17 mouse cellular contexts compared by ENCODE assay signal in the genomic region with DNA sequence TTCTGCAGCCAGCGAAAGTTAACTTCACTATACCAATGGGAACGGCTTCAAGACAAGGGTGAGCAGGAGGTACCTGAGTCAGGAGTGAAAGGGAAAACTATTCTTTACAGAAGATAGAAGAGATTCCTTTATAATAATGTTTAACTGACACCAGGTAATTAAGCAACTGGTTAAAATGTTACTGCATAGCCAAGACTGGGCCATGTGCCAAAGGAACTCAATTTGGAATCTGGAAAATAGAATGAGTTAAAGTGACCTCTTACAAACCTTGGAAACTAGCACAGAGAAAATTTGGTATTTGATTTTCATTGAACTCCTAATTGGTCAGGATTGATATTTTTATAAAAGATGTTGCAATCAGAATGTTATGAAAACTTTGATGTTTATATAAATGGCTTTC.
DNase-seq lines count a peak whose midpoint lies in the region; ATAC-seq and TF ChIP-seq lines count a peak whose summit lies in the region.
"Had no signal": no experiment of that assay in that cellular context is flagged by ENCODE, and none has a peak within 500 bp of the region (broad histone marks: within the 10 kb centered on the region; RNA-seq: fewer than 3 reads in every experiment).

No protein-coding gene starts in this region.

- 70% methylated on average over 2 of the region's 2 CpGs for WGBS in forebrain, embryonic 14.5 days
- WGBS in forebrain, embryonic 12.5 days: 86% methylated on average over 2 of the region's 2 CpGs
- 77% methylated on average over 2 of the region's 2 CpGs for WGBS in lung, embryonic 14.5 days
- WGBS in kidney, postnatal 0 days: 73% methylated on average over 2 of the region's 2 CpGs

- H3K4me1 ChIP-seq in forebrain, embryonic 14.5 days (ENCODE audit: control insufficient read depth, insufficient read depth, low read length): no peaks in the 10 kb centered on the region
- no peaks in the 10 kb centered on the region for H3K4me1 ChIP-seq in forebrain, embryonic 12.5 days
- no peaks in the 10 kb centered on the region for H3K4me1 ChIP-seq in lung, embryonic 14.5 days (ENCODE audit: insufficient read depth)
- no peaks in the 10 kb centered on the region for H3K4me1 ChIP-seq in kidney, postnatal 0 days (replicated peaks; ENCODE audit: insufficient read depth, low read length)
- H3K4me1 ChIP-seq: forebrain, embryonic 13.5 days; hindbrain, embryonic 13.5 days; limb, embryonic 15.5 days; midbrain, embryonic 10.5 days; neural tube, embryonic 12.5 days; stomach, embryonic 15.5 days had no signal

- no peaks in the 10 kb centered on the region for H3K9me3 ChIP-seq in forebrain, embryonic 14.5 days (replicated peaks; ENCODE audit: control insufficient read depth, low read length)
- no peaks in the 10 kb centered on the region for H3K9me3 ChIP-seq in forebrain, embryonic 12.5 days
- H3K9me3 ChIP-seq in lung, embryonic 14.5 days (ENCODE audit: low read depth, low read length): no peaks in the 10 kb centered on the region
- H3K9me3 ChIP-seq in kidney, postnatal 0 days (replicated peaks; ENCODE audit: low read length): no peaks in the 10 kb centered on the region
- H3K9me3 ChIP-seq: forebrain, embryonic 13.5 days; heart, embryonic 12.5 days; hindbrain, embryonic 13.5 days; limb, embryonic 15.5 days; midbrain, embryonic 10.5 days; neural tube, embryonic 12.5 days; stomach, embryonic 15.5 days had no signal

- no peaks in the 10 kb centered on the region for H3K27me3 ChIP-seq in forebrain, embryonic 14.5 days (replicated peaks; ENCODE audit: control insufficient read depth, insufficient read depth, low read length)
- H3K27me3 ChIP-seq in forebrain, embryonic 12.5 days: no peaks in the 10 kb centered on the region
- H3K27me3 ChIP-seq in lung, embryonic 14.5 days (ENCODE audit: insufficient read depth, low read length): no peaks in the 10 kb centered on the region
- H3K27me3 ChIP-seq in kidney, postnatal 0 days (ENCODE audit: insufficient read depth, low read length): no peaks in the 10 kb centered on the region
- H3K27me3 ChIP-seq: forebrain, embryonic 13.5 days; heart, embryonic 12.5 days; hindbrain, embryonic 13.5 days; limb, embryonic 15.5 days; neural tube, embryonic 12.5 days; stomach, embryonic 15.5 days had no signal

- TF ChIP-seq CTCF in lung, embryonic 14.5 days (IDR thresholded peaks at IDR 0.05; ENCODE audit: low read depth): no peak
- no peak for TF ChIP-seq CTCF in kidney, postnatal 0 days (IDR thresholded peaks at IDR 0.05; ENCODE audit: low read depth)

- no peak overlapping the region for H3K4me2 ChIP-seq in forebrain, embryonic 14.5 days (ENCODE audit: low read length)
- H3K4me2 ChIP-seq in forebrain, embryonic 12.5 days: no peak overlapping the region
- no peak overlapping the region for H3K4me2 ChIP-seq in lung, embryonic 14.5 days
- no peak overlapping the region for H3K4me2 ChIP-seq in kidney, postnatal 0 days (ENCODE audit: low read length)
- H3K4me2 ChIP-seq: forebrain, embryonic 13.5 days; heart, embryonic 12.5 days; hindbrain, embryonic 13.5 days; limb, embryonic 15.5 days; neural tube, embryonic 12.5 days; stomach, embryonic 15.5 days had no signal

- no peak for ATAC-seq in forebrain, embryonic 14.5 days
- no peak for ATAC-seq in forebrain, embryonic 12.5 days (ENCODE audit: low FRiP score)
- no peak for ATAC-seq in lung, embryonic 14.5 days (ENCODE audit: insufficient read depth)
- ATAC-seq in kidney, postnatal 0 days (replicated peaks; ENCODE audit: low FRiP score, low read depth): no peak
- ATAC-seq: forebrain, embryonic 13.5 days had no signal

- H3K9ac ChIP-seq in forebrain, embryonic 14.5 days (ENCODE audit: low read length): no peak overlapping the region
- no peak overlapping the region for H3K9ac ChIP-seq in forebrain, embryonic 12.5 days
- H3K9ac ChIP-seq in lung, embryonic 14.5 days: no peak overlapping the region
- H3K9ac ChIP-seq in kidney, postnatal 0 days (ENCODE audit: low read depth, low read length): no peak overlapping the region
- H3K9ac ChIP-seq: forebrain, embryonic 13.5 days; heart, embryonic 12.5 days; hindbrain, embryonic 13.5 days; limb, embryonic 15.5 days; neural tube, embryonic 12.5 days; stomach, embryonic 15.5 days had no signal

- no peak overlapping the region for H3K4me3 ChIP-seq in forebrain, embryonic 14.5 days (ENCODE audit: low read depth, low read length)
- H3K4me3 ChIP-seq in forebrain, embryonic 12.5 days (replicated peaks): no peak overlapping the region
- H3K4me3 ChIP-seq in lung, embryonic 14.5 days (ENCODE audit: low read depth, low read length): no peak overlapping the region
- H3K4me3 ChIP-seq in kidney, postnatal 0 days (replicated peaks; ENCODE audit: low read depth, low read length): no peak overlapping the region
- H3K4me3 ChIP-seq: forebrain, embryonic 13.5 days; heart, embryonic 12.5 days; hindbrain, embryonic 13.5 days; limb, embryonic 15.5 days; midbrain, embryonic 10.5 days; neural tube, embryonic 12.5 days; stomach, embryonic 15.5 days had no signal

- no peaks in the 10 kb centered on the region for H3K36me3 ChIP-seq in forebrain, embryonic 14.5 days (ENCODE audit: control insufficient read depth, insufficient read depth, low read length)
- no peaks in the 10 kb centered on the region for H3K36me3 ChIP-seq in forebrain, embryonic 12.5 days (replicated peaks)
- no peaks in the 10 kb centered on the region for H3K36me3 ChIP-seq in lung, embryonic 14.5 days (ENCODE audit: insufficient read depth)
- no peaks in the 10 kb centered on the region for H3K36me3 ChIP-seq in kidney, postnatal 0 days (ENCODE audit: insufficient read depth, low read length)
- H3K36me3 ChIP-seq: heart, embryonic 12.5 days; hindbrain, embryonic 13.5 days; limb, embryonic 15.5 days; midbrain, embryonic 10.5 days; neural tube, embryonic 12.5 days; stomach, embryonic 15.5 days had no signal

- DNase-seq in forebrain, embryonic 14.5 days (ENCODE audit: low spot score): peak; percentile 13
- peak; percentile 38 for DNase-seq in lung, embryonic 14.5 days
- no peak for DNase-seq in lung, postnatal 36 days
- DNase-seq in kidney, postnatal 0 days (ENCODE audit: low spot score): peak; percentile 28
- DNase-seq in layer of hippocampus, postnatal 10 days (ENCODE audit: low spot score in 2 of 2): no peak
- DNase-seq in layer of hippocampus, adult 11-12 months (ENCODE audit: low spot score): no peak
- DNase-seq: lung, adult 18-20 months; lung, postnatal 4 days; right cerebral cortex, postnatal 14 days had no signal

- no peak overlapping the region for H3K27ac ChIP-seq in forebrain, embryonic 14.5 days (ENCODE audit: low read depth, low read length)
- no peak overlapping the region for H3K27ac ChIP-seq in forebrain, embryonic 12.5 days
- H3K27ac ChIP-seq in lung, embryonic 14.5 days (ENCODE audit: low read depth): no peak overlapping the region
- no peak overlapping the region for H3K27ac ChIP-seq in kidney, postnatal 0 days
- H3K27ac ChIP-seq: forebrain, embryonic 13.5 days; hindbrain, embryonic 13.5 days; limb, embryonic 15.5 days; midbrain, embryonic 10.5 days; neural tube, embryonic 12.5 days had no signal

Comparison
In these comparisons a context has a peak if more than half of its experiments do, and no peak if none do; other contexts are left out.
1. DNase-seq: peak in forebrain, embryonic 14.5 days (single experiment), lung, embryonic 14.5 days (single experiment) and kidney, postnatal 0 days (single experiment); none in lung, postnatal 36 days (single experiment), layer of hippocampus, postnatal 10 days (0 of 2) and layer of hippocampus, adult 11-12 months (single experiment).